Mouse (Mus musculus): Measurements from ENCODE around the gene Chrne.
"Not testable (repeated sequence)": the region's sequence is repeated elsewhere in the genome, so short reads cannot be mapped to it uniquely, and the experiment has no call there.

DNA sequence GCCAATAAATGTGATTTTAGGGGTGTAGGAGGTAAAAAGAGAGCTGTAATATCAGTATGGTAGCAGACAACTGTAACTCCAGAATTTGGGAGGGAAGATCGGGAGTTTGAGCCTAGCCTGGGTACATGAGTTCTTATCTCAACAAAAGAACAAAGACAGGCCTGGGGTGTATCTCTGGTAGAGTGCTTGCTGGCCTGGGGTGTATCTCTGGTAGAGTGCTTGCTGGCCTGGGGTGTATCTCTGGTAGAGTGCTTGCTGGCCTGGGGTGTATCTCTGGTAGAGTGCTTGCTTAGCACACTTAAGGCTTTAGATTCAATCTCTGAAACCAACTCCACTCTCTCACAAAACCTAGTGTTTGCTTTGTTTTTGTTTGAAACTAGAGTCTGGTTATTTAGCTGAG, 48.4 kb downstream of the Chrne start:
- not testable (repeated sequence) for TF ChIP-seq GATA1, TAL1 (IDR thresholded peaks at IDR 0.05; ENCODE audit: low read length)

All from erythroblast, embryonic 14.5 days (primary cell).